Mouse (Mus musculus) heart, postnatal 0 days (tissue): ENCODE data around the gene Ccdc169.

Experiments
- CTCF ChIP-seq: IDR thresholded peaks from 2 replicates; pipeline ENCODE4 v1.5.1; 2016; ENCODE audit warnings: antibody characterized with exemption, control low read depth, low read depth
- EP300 ChIP-seq: IDR thresholded peaks from 2 replicates; pipeline ENCODE4 v1.6.1; 2016; ENCODE audit warnings: antibody characterized with exemption, low read depth

DNA sequence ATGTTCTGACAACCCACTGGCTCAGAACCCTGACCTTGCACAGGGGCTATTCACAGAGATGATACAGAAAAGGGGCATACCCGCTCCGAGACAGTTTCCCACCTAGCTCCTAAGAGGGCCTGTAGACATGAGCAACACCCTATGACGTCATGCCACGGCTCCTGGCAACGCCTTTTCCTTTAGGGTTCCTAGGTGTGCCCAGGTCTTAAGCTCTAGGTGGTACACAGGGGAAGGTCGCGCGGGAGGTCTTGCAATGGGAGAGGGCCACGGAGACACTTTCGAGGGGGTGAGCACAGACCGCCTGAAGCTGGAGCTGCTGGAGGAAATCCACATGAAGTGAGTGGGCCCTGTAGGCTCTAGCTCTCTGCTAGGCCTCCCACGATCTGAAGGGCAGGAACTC lies 2.7 kb downstream of the Ccdc169 start:
- TF ChIP-seq CTCF (no peak), EP300 (no peak)
